Mouse (Mus musculus): ENCODE data around the gene Hfm1.

DNA sequence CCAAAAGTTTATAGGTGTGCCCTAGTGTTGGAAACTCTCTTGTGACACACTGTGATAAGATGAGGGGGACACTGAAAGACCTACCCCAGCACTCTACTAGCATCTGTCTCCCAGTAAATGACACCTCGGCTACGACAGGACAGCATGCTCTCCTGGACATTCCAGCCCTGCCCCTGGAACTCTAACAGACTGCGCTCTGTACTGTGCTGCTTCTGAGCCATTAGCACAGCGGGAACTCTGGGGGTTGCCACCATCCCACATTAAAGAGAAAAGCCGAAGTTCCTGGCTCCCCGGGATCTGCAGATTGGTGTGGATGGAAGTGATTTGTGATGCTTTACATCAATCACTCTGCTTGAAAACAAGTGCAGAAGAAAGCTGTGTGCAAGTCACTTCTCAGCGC lies 93.1 kb downstream of the Hfm1 start:
- no peak for TF ChIP-seq CTCF (IDR thresholded peaks at IDR 0.05; ENCODE audit: low read depth)
- no peak for TF ChIP-seq EP300 (optimal IDR thresholded peaks at IDR 0.05)

Measured in stomach, postnatal 0 days (tissue).